Comparison of ENCODE assay signal across 8 mouse cellular contexts in the genomic region with DNA sequence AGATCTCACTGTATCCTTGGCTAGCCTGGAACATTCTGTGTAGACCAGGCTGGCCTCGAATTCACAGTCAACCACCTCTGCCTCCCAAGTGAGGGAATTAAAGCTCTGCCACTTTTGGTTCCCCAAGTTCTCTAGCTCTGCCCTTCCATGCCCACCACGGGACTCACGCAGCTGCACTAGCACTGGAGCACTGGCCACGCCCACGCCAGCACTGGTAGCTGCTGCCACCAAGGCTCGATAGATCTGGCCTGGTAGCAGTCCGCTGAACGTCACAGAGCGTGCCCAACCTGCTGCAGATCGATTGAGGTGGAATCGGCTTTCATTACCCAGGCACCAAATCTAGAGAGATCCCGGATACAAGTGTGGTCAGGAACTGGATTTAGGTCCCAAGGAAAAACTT. TPM values are rescaled to one million over a fixed set of nuclear protein-coding genes. Genes with fewer than 3 reads are reported as not detected.
A peak's percentile ranks its signal among the peaks of the same experiment; 100 is the strongest.
DNase-seq lines count a peak whose midpoint lies in the region; ATAC-seq and TF ChIP-seq lines count a peak whose summit lies in the region.

No protein-coding gene starts in this region.

- peaks cover 7% of the 10 kb centered on the region; the same call in 1 of the 2 replicates for H3K4me1 ChIP-seq in embryonic facial prominence, embryonic 13.5 days
- H3K4me1 ChIP-seq in intestine, embryonic 15.5 days (replicated peaks) = peaks cover 4% of the 10 kb centered on the region; the same call in 1 of the 2 replicates

- H3K36me3 ChIP-seq in embryonic facial prominence, embryonic 13.5 days = no peaks in the 10 kb centered on the region
- no peaks in the 10 kb centered on the region for H3K36me3 ChIP-seq in intestine, embryonic 15.5 days

- peak overlapping the region; percentile 29 for H3K4me3 ChIP-seq in left cerebral cortex, adult 2 months
- H3K4me3 ChIP-seq in embryonic facial prominence, embryonic 13.5 days = peak overlapping the region; percentile 32
- H3K4me3 ChIP-seq in intestine, embryonic 15.5 days (replicated peaks) = 0 out of 2 replicates have a peak overlapping the region, but pooled peaks have one; percentile 34

- no peaks in the 10 kb centered on the region for H3K9me3 ChIP-seq in embryonic facial prominence, embryonic 13.5 days
- H3K9me3 ChIP-seq in intestine, embryonic 15.5 days = no peaks in the 10 kb centered on the region

- H3K4me2 ChIP-seq in embryonic facial prominence, embryonic 13.5 days = peak overlapping the region; percentile 61
- peak overlapping the region; percentile 73 for H3K4me2 ChIP-seq in intestine, embryonic 15.5 days (replicated peaks)

- H3K9ac ChIP-seq in embryonic facial prominence, embryonic 13.5 days = 0 out of 2 replicates have a peak overlapping the region, but pooled peaks have one; percentile 0
- no peak overlapping the region for H3K9ac ChIP-seq in intestine, embryonic 15.5 days

- peaks cover 7% of the 10 kb centered on the region; the same call in 1 of the 2 replicates for H3K27me3 ChIP-seq in embryonic facial prominence, embryonic 13.5 days
- H3K27me3 ChIP-seq in intestine, embryonic 15.5 days (replicated peaks) = 0 out of 2 replicates have a peak, but pooled peaks cover 4% of the 10 kb centered on the region

- H3K27ac ChIP-seq in left cerebral cortex, adult 2 months = no peak overlapping the region
- no peak overlapping the region for H3K27ac ChIP-seq in embryonic facial prominence, embryonic 13.5 days
- no peak overlapping the region for H3K27ac ChIP-seq in intestine, embryonic 15.5 days

- 23% methylated on average over 12 of the region's 12 CpGs for WGBS in embryonic facial prominence, embryonic 13.5 days
- 24% methylated on average over 12 of the region's 12 CpGs for WGBS in intestine, embryonic 15.5 days

- intact Hi-C loops in left cerebral cortex, adult 2 months (cut with DNase I) = no loop called here
- intact Hi-C loops in left cerebral cortex, postnatal 10 days (cut with DNase I) = no loop called here

- ATAC-seq in embryonic facial prominence, embryonic 13.5 days (ENCODE audit: insufficient number of reproducible peaks, insufficient read depth, low FRiP score, low TSS enrichment, low read depth) = no peak
- peak; percentile 60 for ATAC-seq in intestine, embryonic 15.5 days
- peak; percentile 51 for ATAC-seq in megakaryocyte, adult 5-6 weeks (ENCODE audit: poor library complexity, severe bottlenecking)

- TF ChIP-seq CTCF in left cerebral cortex, adult 2 months (IDR thresholded peaks at IDR 0.05) = no peak

- DNase-seq in left cerebral cortex, adult 2 months (ENCODE audit: extremely low spot score in 1 of 2, low spot score in 2 of 2) = no peak
- no peak for DNase-seq in left cerebral cortex, postnatal 10 days (ENCODE audit: extremely low spot score in 1 of 2, low spot score in 2 of 2)
- peak; percentile 49 for DNase-seq in thymus, postnatal 25 days
- no peak for DNase-seq in cerebellum, adult 9-10 months
- DNase-seq in gastrocnemius, adult 18-20 months (ENCODE audit: low spot score) = no peak

RNA-seq across cellular contexts. Expression of gene Robo3, which starts 11.8 kb away (rescaled TPM):
- total RNA-seq in left cerebral cortex, adult 2 months (2021) = 10 to 100 TPM; 30.9 to 34.3 TPM
- 10 to 100 TPM; 24.8 to 27.4 TPM for total RNA-seq in left cerebral cortex, postnatal 10 days (2021)
- 0.44 and 0.62 TPM in 2 replicates for polyA plus RNA-seq in embryonic facial prominence, embryonic 13.5 days (2015; fragmentation: Nextera tagmentation; extraction: Ambion mirVana)
- 0.04 TPM in 1 of 2 replicates, not detected in the other for polyA plus RNA-seq in intestine, embryonic 15.5 days (2015; fragmentation: Nextera tagmentation; extraction: Ambion mirVana)
- total RNA-seq in megakaryocyte, adult 5-6 weeks (2015) = not detected in 2 replicates
- 0.20 TPM in 1 of 2 replicates, not detected in the other for total RNA-seq in megakaryocyte, adult 5-6 weeks (2017)
- not detected for total RNA-seq in gastrocnemius, adult 18-20 months (2021)

RNA-seq across cellular contexts. Expression of gene Robo4, which starts 19.5 kb away (rescaled TPM):
- 1 to 10 TPM; 8.0 to 9.5 TPM for total RNA-seq in left cerebral cortex, adult 2 months (2021)
- total RNA-seq in left cerebral cortex, postnatal 10 days (2021) = 1 to 10 TPM; 6.4 to 8.3 TPM
- polyA plus RNA-seq in embryonic facial prominence, embryonic 13.5 days (2015; fragmentation: Nextera tagmentation; extraction: Ambion mirVana) = 9.5 and 10.1 TPM in 2 replicates
- 11.4 and 11.9 TPM in 2 replicates for polyA plus RNA-seq in intestine, embryonic 15.5 days (2015; fragmentation: Nextera tagmentation; extraction: Ambion mirVana)
- total RNA-seq in megakaryocyte, adult 5-6 weeks (2015) = not detected in 2 replicates
- not detected in 2 replicates for total RNA-seq in megakaryocyte, adult 5-6 weeks (2017)
- 10 to 100 TPM in 1 of 2 experiments, 1 to 10 TPM in 1; 6.4 to 10.1 TPM for total RNA-seq in gastrocnemius, adult 18-20 months (2021)

RNA-seq across cellular contexts. Expression of gene Hepacam, which starts 54.1 kb away (rescaled TPM):
- total RNA-seq in left cerebral cortex, adult 2 months (2021) = 10 to 100 TPM; 53.6 to 53.7 TPM
- 10 to 100 TPM; 41.1 to 45.7 TPM for total RNA-seq in left cerebral cortex, postnatal 10 days (2021)
- 0.21 TPM in 1 of 2 replicates, not detected in the other for polyA plus RNA-seq in embryonic facial prominence, embryonic 13.5 days (2015; fragmentation: Nextera tagmentation; extraction: Ambion mirVana)
- polyA plus RNA-seq in intestine, embryonic 15.5 days (2015; fragmentation: Nextera tagmentation; extraction: Ambion mirVana) = 0.06 and 0.08 TPM in 2 replicates
- not detected in 2 replicates for total RNA-seq in megakaryocyte, adult 5-6 weeks (2015)
- total RNA-seq in megakaryocyte, adult 5-6 weeks (2017) = not detected in 2 replicates
- under 1 TPM; 0.11 to 0.17 TPM for total RNA-seq in gastrocnemius, adult 18-20 months (2021)

Comparison
In these comparisons a context has a peak if more than half of its experiments do, and no peak if none do; other contexts are left out.
1. RNA of gene Robo3, which starts 11.8 kb away (total RNA-seq): 30.9 to 34.3 TPM in left cerebral cortex, adult 2 months and 24.8 to 27.4 TPM in left cerebral cortex, postnatal 10 days; 0.20 TPM in megakaryocyte, adult 5-6 weeks and not detected in gastrocnemius, adult 18-20 months; every median in the first group is over 10 times any median in the second.
2. RNA of gene Robo4, which starts 19.5 kb away (total RNA-seq): 6.4 to 10.1 TPM in gastrocnemius, adult 18-20 months, 8.0 to 9.5 TPM in left cerebral cortex, adult 2 months and 6.4 to 8.3 TPM in left cerebral cortex, postnatal 10 days; not detected in megakaryocyte, adult 5-6 weeks; every median in the first group is over 4 times any median in the second.
3. RNA of gene Hepacam, which starts 54.1 kb away (total RNA-seq): 53.6 to 53.7 TPM in left cerebral cortex, adult 2 months and 41.1 to 45.7 TPM in left cerebral cortex, postnatal 10 days; 0.11 to 0.17 TPM in gastrocnemius, adult 18-20 months and not detected in megakaryocyte, adult 5-6 weeks; every median in the first group is over 10 times any median in the second.
4. Peak in every context shown above with its lines, with median percentiles within 50 percentile points of each other: H3K4me3 ChIP-seq.